Mouse (Mus musculus) forebrain, postnatal 0 days (tissue): ENCODE measurements at regions not wholly inside any gene's neighbourhood (a gene's known extent, or its start where the extent isn't known, plus 50 kb on each side); places are given as distances from the start of the nearest gene placed in this dataset.

Experiments
- ATAC-seq: fragments of 200-750 bp; cut with Nextera tagmentation; 2 replicates; pipeline ENCODE4 v1.8.0; 2017; ENCODE audit warnings: mild to moderate bottlenecking, moderate library complexity
- DNase-seq: peaks from one replicate; pipeline ENCODE4 v3.0.0-alpha.2; 2015
- H3K27ac ChIP-seq: fragments of 300-500 bp; sonication (generic); 2 replicates; pipeline ENCODE4 v1.5.1; 2014; ENCODE audit warnings: low read depth, mild to moderate bottlenecking, antibody characterized with exemption, low read length, moderate library complexity, mixed read lengths
- H3K27me3 ChIP-seq: fragments of 300-500 bp; sonication (generic); 2 replicates; pipeline ENCODE4 v1.6.1; 2014; ENCODE audit warnings: mild to moderate bottlenecking, low read length, mixed read lengths; ENCODE audit not compliant: insufficient read depth
- H3K36me3 ChIP-seq: fragments of 300-500 bp; sonication (generic); 2 replicates; pipeline ENCODE4 v1.6.1; 2014; ENCODE audit warnings: mild to moderate bottlenecking, moderate library complexity; ENCODE audit not compliant: insufficient read depth
- H3K4me1 ChIP-seq: fragments of 300-500 bp; sonication (generic); 2 replicates; pipeline ENCODE4 v1.6.1; 2014; ENCODE audit warnings: antibody characterized with exemption; ENCODE audit not compliant: insufficient read depth
- H3K4me2 ChIP-seq: fragments of 300-500 bp; sonication (generic); 2 replicates; pipeline ENCODE4 v1.6.1; 2014; ENCODE audit warnings: low read depth, mild to moderate bottlenecking, moderate library complexity
- H3K4me3 ChIP-seq: fragments of 300-500 bp; sonication (generic); 2 replicates; pipeline ENCODE4 v1.5.1; 2014; ENCODE audit warnings: low read depth, low read length, mixed read lengths
- H3K9ac ChIP-seq: fragments of 300-500 bp; sonication (generic); 2 replicates; pipeline ENCODE4 v1.6.1; 2014; ENCODE audit warnings: mild to moderate bottlenecking
- H3K9me3 ChIP-seq: fragments of 300-500 bp; sonication (generic); 2 replicates; pipeline ENCODE4 v1.6.1; 2016; ENCODE audit warnings: low read length
- CTCF ChIP-seq: sonication (generic); IDR thresholded peaks from 2 replicates; pipeline ENCODE4 v1.5.1; 2016; ENCODE audit warnings: antibody characterized with exemption, control low read depth, low read depth
- WGBS: fragments of 180-500 bp; shearing (Covaris S2); extraction: QIAGEN DNeasy Blood & Tissue Kit; methylation state at CpG from one replicate; pipeline ENCODE4 v1.1.7; 2014; 5-methylcytosine and 5-hydroxymethylcytosine counted together

GRCm38 (mm10) chr17:44418676-44419404 is 230.5 kb downstream of the Clic5 start:
- Histone ChIP-seq H3K4me2 (no peak overlapping the region), H3K27ac (no peak overlapping the region), H3K9ac (no peak overlapping the region), H3K36me3 (no peaks in the 10 kb centered on the region), H3K4me3 (no peak overlapping the region), H3K27me3 (no peaks in the 10 kb centered on the region), H3K9me3 (no peaks in the 10 kb centered on the region), H3K4me1 (no peaks in the 10 kb centered on the region)
- WGBS, result 86% methylated on average over 11 of the region's 11 CpGs
- no peak for DNase-seq
- ATAC-seq, result no peak
- no peak for TF ChIP-seq CTCF

- no peak overlapping the region for H3K4me2 ChIP-seq
- DNase-seq, result no peak
- no peak overlapping the region for H3K9ac ChIP-seq
- H3K27me3 ChIP-seq, result no peaks in the 10 kb centered on the region
- no peak for TF ChIP-seq CTCF
- WGBS, result 93% methylated on average over 7 of the region's 7 CpGs
- no peaks in the 10 kb centered on the region for H3K4me1 ChIP-seq
- H3K4me3 ChIP-seq, result no peak overlapping the region
- no peak overlapping the region for H3K27ac ChIP-seq
- no peak for ATAC-seq
- H3K9me3 ChIP-seq, result no peaks in the 10 kb centered on the region
- H3K36me3 ChIP-seq, result no peaks in the 10 kb centered on the region
Measured at GRCm38 (mm10) chr17:44419405-44419729, 231.0 kb downstream of the Clic5 start.

GRCm38 (mm10) chr17:44420098-44421070 is 232.0 kb downstream of the Clic5 start:
- H3K27me3 ChIP-seq, result no peaks in the 10 kb centered on the region
- no peak overlapping the region for H3K4me3 ChIP-seq
- ATAC-seq (no peak), DNase-seq (no peak)
- H3K36me3 ChIP-seq, result no peaks in the 10 kb centered on the region
- no peaks in the 10 kb centered on the region for H3K9me3 ChIP-seq
- no peak overlapping the region for H3K4me2 ChIP-seq
- no peak overlapping the region for H3K27ac ChIP-seq
- no peak for TF ChIP-seq CTCF
- H3K9ac ChIP-seq, result no peak overlapping the region
- WGBS, result 73% methylated on average over 9 of the region's 9 CpGs
- H3K4me1 ChIP-seq, result no peaks in the 10 kb centered on the region

- H3K4me1 ChIP-seq, result no peaks in the 10 kb centered on the region
- ATAC-seq (no peak), DNase-seq (no peak)
- H3K4me2 ChIP-seq, result no peak overlapping the region
- H3K27ac ChIP-seq, result no peak overlapping the region
- no peak overlapping the region for H3K9ac ChIP-seq
- H3K9me3 ChIP-seq, result no peaks in the 10 kb centered on the region
- no peak for TF ChIP-seq CTCF
- 91% methylated on average over 2 of the region's 2 CpGs for WGBS
- H3K36me3 ChIP-seq, result no peaks in the 10 kb centered on the region
- no peak overlapping the region for H3K4me3 ChIP-seq
- no peaks in the 10 kb centered on the region for H3K27me3 ChIP-seq
Measured at GRCm38 (mm10) chr17:44422161-44422560, 233.8 kb downstream of the Clic5 start.

GRCm38 (mm10) chr17:44422865-44423264 is 234.5 kb downstream of the Clic5 start:
- Histone ChIP-seq H3K36me3 (no peaks in the 10 kb centered on the region), H3K27ac (no peak overlapping the region), H3K4me2 (no peak overlapping the region), H3K27me3 (no peaks in the 10 kb centered on the region), H3K4me3 (no peak overlapping the region), H3K4me1 (no peaks in the 10 kb centered on the region), H3K9me3 (no peaks in the 10 kb centered on the region), H3K9ac (no peak overlapping the region)
- WGBS, result 66% methylated on average over 5 of the region's 5 CpGs
- DNase-seq, result no peak
- no peak for TF ChIP-seq CTCF
- ATAC-seq, result no peak

GRCm38 (mm10) chr17:44423471-44423985 is 235.1 kb downstream of the Clic5 start:
- no peak overlapping the region for H3K27ac ChIP-seq
- no peaks in the 10 kb centered on the region for H3K36me3 ChIP-seq
- H3K9me3 ChIP-seq, result no peaks in the 10 kb centered on the region
- DNase-seq (no peak), ATAC-seq (no peak)
- H3K9ac ChIP-seq, result no peak overlapping the region
- no peak for TF ChIP-seq CTCF
- WGBS, result 93% methylated on average over 5 of the region's 5 CpGs
- no peaks in the 10 kb centered on the region for H3K4me1 ChIP-seq
- no peak overlapping the region for H3K4me3 ChIP-seq
- no peaks in the 10 kb centered on the region for H3K27me3 ChIP-seq
- no peak overlapping the region for H3K4me2 ChIP-seq
